Mouse (Mus musculus): ENCODE measurements at regions not wholly inside any gene's neighbourhood (a gene's known extent, or its start where the extent isn't known, plus 50 kb on each side); places are given as distances from the start of the nearest gene placed in this dataset.
"Not testable (repeated sequence)": the region's sequence is repeated elsewhere in the genome, so short reads cannot be mapped to it uniquely, and the experiment has no call there.

DNA sequence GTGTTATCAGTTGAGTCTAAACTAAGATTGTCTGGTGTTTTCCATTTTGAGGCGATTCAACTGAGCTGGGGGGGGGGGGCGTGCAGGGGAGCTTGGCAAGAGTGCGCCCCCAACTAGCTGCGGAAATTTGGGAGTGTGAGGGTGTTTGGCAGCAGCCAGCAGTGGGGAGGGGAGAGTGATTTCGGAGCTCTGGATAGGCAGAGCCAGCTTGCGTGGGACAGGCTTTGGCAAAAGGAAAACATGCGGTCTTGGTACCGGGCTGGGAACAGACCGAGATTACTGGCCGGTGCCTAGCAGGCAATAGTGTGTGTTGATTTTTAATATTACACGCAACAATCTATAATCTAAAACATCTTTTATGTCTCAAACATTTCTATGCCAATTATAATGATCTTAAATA lies 199.4 kb upstream of the Cdk6 start:
- DNase-seq; intact Hi-C loops (cut with DNase I): not testable (repeated sequence)

DNA sequence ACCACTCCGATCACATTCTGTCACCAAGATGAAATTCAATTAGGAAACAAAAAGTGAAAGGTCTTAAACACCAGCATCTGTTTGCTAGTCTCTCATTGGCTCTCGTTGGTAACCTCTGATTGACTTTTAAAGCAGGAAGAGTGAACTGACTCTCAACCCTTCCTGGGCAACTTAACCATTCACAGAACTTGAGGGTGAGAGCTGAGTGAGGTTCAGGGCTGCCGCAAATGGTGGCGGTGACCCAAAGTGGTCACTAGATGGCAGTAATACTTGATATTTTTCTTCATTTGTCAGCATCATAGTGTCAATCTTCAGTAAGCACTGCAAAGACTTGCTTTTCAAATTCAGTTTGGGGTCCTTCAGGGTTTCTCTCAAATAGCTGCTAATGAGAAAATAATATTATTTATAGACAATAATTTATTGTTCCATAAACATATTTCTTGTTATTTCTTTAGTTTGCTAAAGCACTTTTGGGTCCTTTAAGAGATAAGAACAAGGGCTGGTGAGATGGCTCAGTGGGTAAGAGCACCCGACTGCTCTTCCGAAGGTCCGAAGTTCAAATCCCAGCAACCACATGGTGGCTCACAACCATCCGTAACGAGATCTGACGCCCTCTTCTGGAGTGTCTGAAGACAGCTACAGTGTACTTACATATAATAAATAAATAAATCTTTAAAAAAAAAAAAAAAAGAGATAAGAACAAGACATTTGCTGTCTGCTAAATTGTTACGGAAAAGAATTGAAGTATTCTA lies 194.6 kb upstream of the Cdk6 start:
- intact Hi-C loops (cut with DNase I), result loop anchor here (2.0 kb wide), 1 partner anchor 370 kb away; no protein-coding TSS in a partner anchor
- peak; percentile 41 to 56 for DNase-seq

DNA sequence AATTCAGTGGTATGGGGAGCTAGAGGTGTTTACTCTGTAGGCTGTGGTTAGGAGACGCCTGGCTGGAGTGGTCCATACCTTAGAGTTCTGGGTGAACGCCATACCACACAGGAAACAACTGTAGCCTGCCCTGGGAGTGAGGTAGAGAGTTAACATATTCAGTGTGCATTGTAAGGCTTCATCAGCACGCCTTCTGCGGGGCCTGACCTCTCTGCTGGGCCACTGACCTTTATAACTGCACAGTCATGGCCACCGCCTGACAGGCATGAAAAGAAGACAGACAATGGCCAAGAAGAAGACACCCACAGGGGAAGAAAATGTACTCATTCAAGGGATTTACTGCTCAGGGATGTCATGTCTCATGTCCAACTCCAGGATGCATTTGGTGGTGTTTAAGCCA lies 191.4 kb upstream of the Cdk6 start:
- DNase-seq; intact Hi-C loops (cut with DNase I): not testable (repeated sequence)

DNA sequence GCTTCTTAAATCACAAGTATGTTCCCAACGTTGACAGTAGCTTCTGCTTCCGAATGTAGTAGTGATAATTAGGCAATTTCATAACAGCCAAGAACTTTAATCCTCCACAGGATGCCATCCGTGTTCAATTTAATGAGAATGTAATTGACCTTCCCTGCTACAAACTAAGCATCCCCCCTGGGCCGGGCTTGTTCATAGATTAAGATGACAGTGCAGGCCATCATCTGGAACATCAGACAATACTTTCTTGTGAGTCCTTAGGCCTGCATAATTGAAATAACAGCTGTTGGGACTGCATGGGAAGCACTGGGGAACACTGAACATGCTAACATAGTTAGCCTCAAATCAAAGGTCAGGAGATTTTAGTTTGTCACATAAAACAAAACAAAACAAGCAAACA lies 190.5 kb upstream of the Cdk6 start:
- DNase-seq; intact Hi-C loops (cut with DNase I): not testable (repeated sequence)

DNA sequence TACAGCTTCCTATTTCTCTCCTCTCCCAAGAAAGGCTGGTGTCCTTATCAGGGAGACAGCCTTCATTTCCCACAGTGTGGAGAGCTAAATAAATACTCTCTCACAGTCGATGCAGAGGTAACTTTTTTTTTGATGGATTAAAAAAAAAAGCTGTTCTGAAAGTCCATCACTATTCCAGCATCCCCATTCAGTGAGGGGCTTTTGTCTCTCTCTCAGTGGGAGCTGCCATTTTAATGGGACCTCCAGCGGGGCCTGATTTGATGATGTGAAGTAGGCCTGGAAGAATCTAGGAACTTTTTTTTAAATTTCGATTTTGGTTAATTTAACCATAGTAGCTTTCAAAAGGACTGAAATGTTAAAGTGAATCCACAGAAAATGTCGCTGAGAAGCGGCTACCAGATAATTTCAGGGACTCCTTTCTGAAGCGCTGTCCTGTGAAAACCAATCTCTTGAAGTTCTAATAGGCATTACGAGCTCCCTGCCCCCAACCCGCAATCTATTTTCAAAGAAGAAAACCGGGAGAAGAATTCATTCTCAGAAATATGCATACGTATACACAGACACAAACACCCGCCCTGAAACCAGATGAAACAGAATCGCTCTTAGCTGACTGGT lies 189.6 kb upstream of the Cdk6 start:
- intact Hi-C loops (cut with DNase I); DNase-seq: not testable (repeated sequence)

DNA sequence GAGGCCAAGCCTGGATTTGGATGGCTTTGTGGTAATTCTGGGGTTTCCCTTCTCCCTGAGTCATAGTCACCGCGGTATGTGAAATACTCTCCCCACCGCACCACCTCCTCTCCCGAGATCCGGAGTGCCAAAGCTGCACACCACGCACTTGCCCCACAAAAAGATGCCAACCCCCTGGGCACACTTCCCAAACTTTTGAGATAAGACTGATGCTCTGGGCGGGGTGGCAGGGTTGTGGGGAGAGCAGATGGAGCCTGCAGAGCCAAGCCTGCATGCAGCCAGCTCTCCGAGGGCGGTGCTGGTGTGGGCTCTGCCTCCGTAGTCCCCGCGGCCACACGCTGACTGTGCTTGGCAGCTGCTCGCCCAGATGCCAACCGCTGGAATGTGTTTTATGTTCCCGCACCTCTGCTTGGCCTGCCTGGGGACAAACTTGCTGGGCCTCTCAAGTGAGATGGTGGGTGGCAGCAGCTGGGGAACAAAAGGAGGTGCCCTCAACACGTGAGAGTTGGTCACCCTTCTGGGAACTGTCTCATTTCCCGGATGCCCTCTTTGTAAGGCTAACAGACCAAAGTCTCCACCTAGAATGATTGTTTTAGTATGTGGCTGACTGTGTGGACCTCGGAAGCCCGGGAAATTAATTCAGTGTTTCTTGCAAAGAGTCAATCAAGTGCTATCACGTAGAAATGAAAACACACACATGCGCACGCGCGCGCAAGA lies 189.0 kb upstream of the Cdk6 start:
- DNase-seq, result peak; percentile 79 to 86
- intact Hi-C loops (cut with DNase I), result not testable (repeated sequence)

DNA sequence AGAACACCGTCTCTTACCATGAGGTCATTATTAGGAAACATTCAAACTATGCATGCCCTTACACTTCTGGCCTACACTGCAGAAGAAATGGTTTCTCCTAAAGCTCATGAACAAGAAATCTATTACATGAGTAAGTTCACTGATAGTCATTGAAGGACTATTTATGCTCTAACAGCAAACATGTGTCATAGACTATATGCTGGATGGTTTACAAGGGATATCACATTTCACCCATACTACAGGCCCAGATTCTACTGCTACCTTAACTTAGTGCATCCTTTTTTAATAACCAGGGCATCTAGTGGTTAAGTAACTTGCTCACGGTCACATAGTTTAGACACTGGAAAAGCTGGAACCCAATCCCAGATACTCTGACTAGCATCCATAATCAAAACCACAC lies 175.8 kb upstream of the Cdk6 start:
- DNase-seq; intact Hi-C loops (cut with DNase I): not testable (repeated sequence)

DNA sequence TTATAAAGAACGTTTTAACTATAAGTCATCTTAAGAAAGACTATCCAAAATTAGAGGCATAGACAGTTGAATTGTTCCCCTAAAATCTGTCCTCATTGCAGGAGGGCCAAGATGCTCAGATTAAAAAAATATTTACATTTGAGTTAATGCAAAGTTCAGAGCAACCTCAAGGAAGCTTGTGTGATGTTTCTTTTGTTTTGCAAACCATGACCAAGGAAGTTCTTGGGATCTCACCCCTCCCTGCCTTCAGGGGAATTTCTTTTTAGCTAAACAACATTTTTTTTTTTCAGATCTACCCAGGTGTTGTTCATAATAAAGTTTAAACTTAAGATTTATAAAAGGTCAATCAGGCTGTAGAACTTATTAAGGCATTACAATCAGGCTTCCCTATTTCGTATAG lies 174.8 kb upstream of the Cdk6 start:
- DNase-seq; intact Hi-C loops (cut with DNase I): not testable (repeated sequence)

DNA sequence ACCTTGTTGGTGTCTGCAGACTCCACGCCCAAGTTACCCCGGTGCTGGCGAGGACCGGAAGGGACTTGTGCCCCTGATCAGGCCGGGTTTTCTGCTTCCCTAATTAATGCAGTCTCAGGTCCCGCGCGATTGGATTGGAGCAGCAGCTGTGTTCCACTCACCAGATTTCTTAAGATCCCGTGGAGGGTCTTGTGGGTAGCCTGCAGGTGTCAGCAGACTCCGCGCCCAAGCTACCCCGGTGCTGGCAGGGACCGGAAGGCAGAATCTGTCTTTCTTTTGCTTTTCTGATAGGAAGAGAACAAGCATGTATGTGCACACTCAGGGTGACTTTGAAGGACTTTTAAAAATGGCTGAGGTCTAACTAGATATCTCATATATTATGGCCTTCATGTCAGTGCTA lies 147.7 kb upstream of the Cdk6 start:
- intact Hi-C loops (cut with DNase I); DNase-seq: not testable (repeated sequence)

DNA sequence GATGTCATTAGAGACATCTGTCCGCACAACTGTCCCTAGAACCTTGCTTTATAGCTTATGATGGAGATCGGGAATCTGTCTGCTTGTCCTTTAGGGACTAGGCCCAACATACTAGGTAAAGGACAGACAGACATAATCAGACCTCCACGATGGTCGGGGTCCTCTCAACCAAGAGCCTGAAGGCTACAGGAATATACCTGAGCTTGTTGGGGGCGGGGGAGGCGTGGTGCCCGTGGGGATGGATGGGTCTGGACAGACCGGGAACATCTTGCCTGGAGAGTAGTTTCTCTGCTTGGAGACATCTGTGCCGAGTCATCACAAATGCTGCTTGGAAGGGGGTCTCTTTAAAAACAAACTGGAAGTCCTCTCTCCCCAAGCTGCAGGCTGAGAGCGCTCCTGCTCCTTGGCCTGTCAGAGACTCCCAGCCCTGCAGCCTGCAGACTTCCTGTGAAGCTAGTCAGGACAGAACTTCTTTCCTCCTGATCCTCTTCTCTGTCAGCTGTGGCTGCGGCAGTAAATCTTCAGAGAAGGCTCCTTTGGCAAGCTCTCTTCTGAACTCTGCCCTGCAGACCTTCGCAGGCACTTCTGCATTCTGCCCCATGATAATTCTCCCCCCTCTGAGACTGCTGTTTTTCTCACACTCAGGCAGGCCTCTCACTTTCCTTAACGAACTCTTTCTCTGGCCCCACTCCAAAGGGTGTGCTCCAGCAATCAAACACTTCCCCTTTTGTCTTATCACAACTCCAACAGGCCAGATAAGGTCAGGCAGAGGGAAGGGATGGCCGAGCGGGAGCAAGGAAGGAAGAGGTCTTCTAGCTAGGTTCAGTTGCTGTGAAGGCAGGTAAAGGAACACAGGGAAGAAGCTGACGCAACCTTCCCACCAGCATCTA lies 143.1 kb upstream of the Cdk6 start:
- intact Hi-C loops (cut with DNase I), result no loop called here
- DNase-seq, result peak; percentile 71 to 75

DNA sequence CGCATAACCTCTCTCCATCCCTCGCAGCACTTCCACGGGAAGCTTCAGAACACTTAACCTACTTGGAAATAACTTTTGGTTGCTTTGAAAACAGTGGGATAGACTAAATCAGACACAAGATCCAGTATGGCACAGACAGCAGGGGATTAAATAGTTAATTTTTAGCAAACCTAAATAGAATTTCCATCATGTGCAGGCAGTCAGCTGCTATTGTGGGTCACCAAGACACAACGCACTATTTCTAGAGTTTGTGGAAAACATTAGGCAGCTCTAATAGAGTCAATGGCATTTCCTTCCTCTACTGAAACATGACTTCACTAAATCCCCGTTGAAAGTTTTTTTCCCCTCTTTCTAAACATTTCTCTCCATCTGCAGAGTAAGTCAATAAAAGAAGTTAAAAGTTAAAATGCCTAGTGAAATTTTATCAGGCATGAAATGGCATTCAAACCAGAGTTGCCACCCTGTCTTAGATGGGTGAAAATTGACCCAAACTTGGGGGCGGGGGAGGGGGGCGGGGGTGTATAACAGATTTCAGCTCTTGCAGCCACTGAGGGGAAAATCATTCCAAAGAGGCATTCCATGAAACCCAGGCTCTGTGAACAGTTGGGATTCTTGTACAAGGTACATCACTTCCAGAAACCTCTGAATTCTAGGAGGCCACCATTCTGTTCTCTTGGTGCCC lies 142.3 kb upstream of the Cdk6 start:
- intact Hi-C loops (cut with DNase I), result not testable (repeated sequence)
- DNase-seq, result peak in 1 of 2 experiments; percentile 46

DNA sequence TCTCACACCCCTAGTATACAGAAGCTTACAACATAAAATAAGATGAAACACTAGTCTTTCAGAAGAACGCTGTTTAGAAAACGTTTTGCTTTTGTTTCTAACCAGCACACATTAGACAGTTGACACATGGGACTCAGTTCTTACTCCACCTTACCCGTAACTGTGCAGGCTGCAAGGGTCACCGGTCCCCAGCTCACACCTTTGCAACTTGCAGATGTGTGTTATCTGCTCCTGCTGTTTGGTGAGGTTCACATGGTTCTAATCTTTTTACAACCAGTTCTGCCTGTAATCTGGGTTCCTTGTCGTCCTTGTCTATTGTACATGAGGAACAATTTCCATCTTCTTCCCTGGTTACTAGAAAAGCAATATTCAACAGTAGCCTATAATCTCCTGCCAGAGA lies 135.1 kb upstream of the Cdk6 start:
- DNase-seq; intact Hi-C loops (cut with DNase I): not testable (repeated sequence)

DNA sequence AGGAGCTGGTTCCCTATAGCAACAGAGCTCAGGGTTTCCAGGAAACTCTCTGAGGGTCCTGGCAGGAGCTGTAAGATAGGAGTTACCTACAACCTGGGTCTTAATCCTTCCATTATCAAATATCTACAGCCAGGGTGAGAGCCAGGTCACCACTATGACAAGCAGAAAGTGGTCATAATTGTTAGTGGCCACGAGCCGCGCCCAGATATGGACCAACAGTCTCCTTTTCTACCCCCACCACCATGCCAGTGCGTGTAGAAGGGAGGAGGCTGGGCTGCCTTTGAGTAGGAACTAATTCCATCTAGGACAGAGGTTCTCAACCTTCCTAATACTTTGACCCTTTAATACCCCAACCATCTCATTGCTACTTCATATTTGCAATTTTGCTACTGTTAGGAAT lies 133.0 kb upstream of the Cdk6 start:
- DNase-seq; intact Hi-C loops (cut with DNase I): not testable (repeated sequence)

DNA sequence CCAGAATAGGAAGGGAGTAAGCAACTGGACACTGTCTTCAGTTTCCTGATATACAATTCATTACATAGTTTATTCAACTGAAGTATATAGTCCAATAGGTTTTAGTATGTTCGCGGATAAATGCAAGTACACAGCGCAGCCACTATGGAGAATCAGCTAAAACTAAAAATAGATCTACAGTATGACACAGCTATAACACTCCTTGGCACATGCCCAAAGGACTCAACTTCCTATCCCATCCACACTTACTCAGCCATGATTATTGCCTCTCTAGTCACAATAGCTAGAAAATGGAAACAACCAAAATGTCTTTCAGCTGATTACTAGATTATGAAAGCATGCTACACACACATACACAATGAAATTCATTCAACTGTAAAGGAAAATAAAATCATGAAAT lies 130.0 kb upstream of the Cdk6 start:
- DNase-seq, result no peak
- intact Hi-C loops (cut with DNase I), result no loop called here

DNA sequence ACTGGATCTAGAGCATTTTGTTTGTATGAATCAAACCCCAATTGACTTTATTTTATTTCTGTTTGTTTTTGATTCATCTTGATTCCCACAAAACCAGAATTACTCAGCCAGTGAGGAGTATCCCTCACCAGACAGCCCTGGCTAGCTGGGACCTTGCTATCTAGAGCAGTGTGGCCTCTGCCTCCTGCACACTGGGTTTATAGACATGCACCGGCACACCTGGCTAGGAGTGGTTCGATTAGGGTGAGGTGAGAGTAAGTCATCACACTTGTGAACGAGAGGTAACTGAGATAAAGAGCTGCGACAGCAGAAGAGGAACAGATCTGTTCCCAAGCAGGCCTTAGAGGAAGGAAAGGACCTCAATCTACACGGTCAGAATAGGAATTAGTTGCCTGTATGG lies 125.2 kb upstream of the Cdk6 start:
- DNase-seq, result no peak
- intact Hi-C loops (cut with DNase I), result no loop called here

DNA sequence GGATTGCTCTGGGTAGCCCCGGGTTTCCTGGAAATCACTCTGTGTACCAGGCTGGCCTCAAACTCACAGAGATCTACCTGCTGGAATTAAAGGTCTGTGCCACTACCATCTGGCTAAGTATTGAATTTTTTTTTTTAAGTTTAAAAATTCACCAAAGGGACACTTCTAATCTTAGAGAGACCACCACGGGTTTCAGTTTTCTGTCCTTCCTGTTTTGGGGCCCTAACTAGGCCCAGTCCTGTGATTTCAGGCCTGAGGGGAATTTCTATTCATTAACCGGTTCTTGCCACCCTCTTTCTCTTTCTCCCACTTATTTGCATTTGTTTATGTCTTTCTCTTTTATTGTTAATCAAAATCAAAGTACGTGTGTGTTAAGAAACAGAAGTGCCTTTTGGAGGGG lies 122.1 kb upstream of the Cdk6 start:
- intact Hi-C loops (cut with DNase I), result no loop called here
- no peak for DNase-seq

DNA sequence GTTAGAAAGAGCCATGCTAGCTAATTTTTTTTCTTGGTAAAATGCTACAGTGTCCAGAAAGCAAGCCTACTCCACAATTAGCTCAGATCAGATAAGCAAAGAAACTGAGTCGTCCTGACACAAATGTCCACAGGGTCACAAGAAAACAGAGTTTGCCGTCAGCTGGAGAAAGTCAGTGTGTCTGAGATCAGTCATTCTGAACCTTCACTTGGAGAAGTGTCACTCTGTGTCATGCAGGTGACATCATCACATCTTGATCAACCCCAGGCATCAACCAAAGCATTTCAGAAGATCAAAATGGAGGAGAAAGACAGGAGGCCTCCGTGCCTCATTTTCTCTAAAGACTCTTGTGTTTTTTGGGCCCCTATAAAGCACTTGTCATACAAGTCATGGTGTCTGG lies 121.5 kb upstream of the Cdk6 start:
- no peak for DNase-seq
- intact Hi-C loops (cut with DNase I), result loop anchor here (5.0 kb wide), 1 partner anchor 123 kb away; the partner anchor contains the start of gene Cdk6

DNA sequence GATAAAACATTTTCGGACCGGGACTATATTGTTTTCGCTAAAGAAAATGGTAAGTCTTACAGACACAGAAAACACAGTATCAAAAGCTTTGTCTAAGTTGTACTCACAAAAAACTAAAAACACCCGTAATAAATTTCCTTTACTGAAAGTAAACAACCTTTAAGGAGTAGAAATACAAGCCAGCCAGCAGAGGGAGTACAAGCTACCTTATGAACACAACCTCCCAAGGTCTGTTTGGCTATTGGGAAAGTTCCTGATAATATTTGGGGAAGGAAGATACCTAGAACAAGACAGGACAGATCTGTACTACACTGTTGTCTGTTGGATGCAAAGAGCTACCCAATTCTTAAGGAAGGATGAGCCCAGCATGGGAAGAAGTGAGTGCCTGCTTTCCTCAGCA lies 117.5 kb upstream of the Cdk6 start:
- intact Hi-C loops (cut with DNase I), result loop anchor here (2.0 to 5.0 kb wide), 2 partner anchors 118 to 293 kb away; partner anchors contain the start of gene Cdk6
- DNase-seq, result peak; percentile 43 to 60

DNA sequence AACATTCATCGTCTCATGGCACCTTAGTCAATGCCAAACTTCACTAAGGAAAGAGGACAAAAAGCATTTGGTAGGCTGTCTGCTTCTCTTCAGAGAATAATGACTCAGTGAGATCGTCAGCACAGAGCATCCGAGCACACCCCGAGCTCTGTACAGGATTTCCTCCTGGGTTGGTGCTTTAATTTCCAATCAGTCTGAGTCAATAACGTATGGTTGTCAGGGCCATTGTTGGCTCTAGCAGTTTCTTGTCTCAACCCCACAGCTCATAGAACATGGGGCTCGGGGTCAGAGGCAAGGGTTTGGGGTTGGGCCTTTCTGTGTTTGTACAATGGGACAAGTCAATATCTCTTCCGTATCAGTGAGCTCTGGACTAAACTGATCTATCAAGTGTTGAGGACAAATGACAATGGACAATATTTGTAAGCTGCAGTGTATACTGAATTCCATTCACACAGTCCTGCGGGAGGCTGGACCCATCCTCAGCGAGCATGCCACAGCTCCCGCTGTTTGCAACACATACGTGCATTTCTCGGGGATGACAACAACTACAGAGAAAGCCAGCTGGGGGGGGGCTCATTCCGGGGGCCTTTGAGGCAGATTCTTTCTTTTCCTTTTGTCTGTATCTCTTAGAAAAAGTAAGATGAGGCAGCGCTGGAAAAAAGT lies 116.8 kb upstream of the Cdk6 start:
- DNase-seq, result not testable (repeated sequence)
- intact Hi-C loops (cut with DNase I), result loop anchor here (2.0 to 5.0 kb wide), 2 partner anchors 118 to 292 kb away; partner anchors contain the start of gene Cdk6
